Mouse (Mus musculus) right cerebral cortex, adult 2 months (tissue): ENCODE results near the gene Olfr596.
"Not testable (repeated sequence)": the region's sequence is repeated elsewhere in the genome, so short reads cannot be mapped to it uniquely, and the experiment has no call there.

ENCODE experiments used
- DNase-seq, 2 experiments: peaks; one replicate each; pipeline ENCODE4 v3.0.0; 2021 to 2022; ENCODE audit warnings: low spot score in 2 of 2

Gene Olfr596

GRCm38 (mm10) chr7:103305348-103305747 is at the start of gene Olfr596:
Gene Olfr596, plus strand, starts transcription at chr7:103305648.
- not testable (repeated sequence) for DNase-seq

- DNase-seq, result not testable (repeated sequence)
Measured at GRCm38 (mm10) chr7:103316015-103316414, 10.6 kb downstream of the Olfr596 start, which contains the start of gene Olfr597. Gene Olfr597, plus strand, starts transcription at chr7:103316315.

- DNase-seq, result no peak
Measured at GRCm38 (mm10) chr7:103323268-103323667, 17.8 kb downstream of the Olfr596 start, which contains the start of gene Olfr598. Gene Olfr598, plus strand, starts transcription at chr7:103323568.

GRCm38 (mm10) chr7:103335617-103336016 is 30.2 kb downstream of the Olfr596 start, which contains the start of gene Olfr599:
Gene Olfr599, plus strand, starts transcription at chr7:103335917.
- no peak for DNase-seq

GRCm38 (mm10) chr7:103349569-103349968 is 44.1 kb downstream of the Olfr596 start, which contains the start of gene Olfr600:
Gene Olfr600, minus strand, starts transcription at chr7:103349669.
- no peak for DNase-seq
